Mouse (Mus musculus): Measurements from ENCODE around the gene Ehmt2. TPM values are rescaled to one million over a fixed set of nuclear protein-coding genes. Genes with fewer than 3 reads are reported as not detected.
"Not testable (repeated sequence)": the region's sequence is repeated elsewhere in the genome, so short reads cannot be mapped to it uniquely, and the experiment has no call there.

Ehmt2 gene
- polyA plus RNA-seq, 1 experiment from 2014 or later: 35.8 TPM

GRCm38 (mm10) chr17:34895724-34896123, 2.5 kb upstream of the Ehmt2 start:
- no peak overlapping the region for H3K4me3 ChIP-seq (ENCODE audit: low read depth, low read length)
- no peaks in the 10 kb centered on the region for H3K27me3 ChIP-seq (replicated peaks; ENCODE audit: control insufficient read depth, insufficient read depth, low read length)
- H3K36me3 ChIP-seq (ENCODE audit: control insufficient read depth, insufficient read depth): no peaks in the 10 kb centered on the region; the same call in 1 of the 2 replicates
- H3K9ac ChIP-seq (ENCODE audit: low read depth, low read length): no peak overlapping the region
- H3K4me1 ChIP-seq (replicated peaks; ENCODE audit: control insufficient read depth, insufficient read depth, low read length): no peaks in the 10 kb centered on the region
- 91% methylated on average over 15 of the region's 15 CpGs for WGBS
- no peaks in the 10 kb centered on the region for H3K9me3 ChIP-seq (ENCODE audit: control insufficient read depth)
- no peak overlapping the region for H3K4me2 ChIP-seq (replicated peaks; ENCODE audit: low read depth)
- ATAC-seq: no peak
- H3K27ac ChIP-seq (ENCODE audit: low read depth, low read length): no peak overlapping the region
- TF ChIP-seq CTCF (IDR thresholded peaks at IDR 0.05; ENCODE audit: low read depth): no peak

DNA sequence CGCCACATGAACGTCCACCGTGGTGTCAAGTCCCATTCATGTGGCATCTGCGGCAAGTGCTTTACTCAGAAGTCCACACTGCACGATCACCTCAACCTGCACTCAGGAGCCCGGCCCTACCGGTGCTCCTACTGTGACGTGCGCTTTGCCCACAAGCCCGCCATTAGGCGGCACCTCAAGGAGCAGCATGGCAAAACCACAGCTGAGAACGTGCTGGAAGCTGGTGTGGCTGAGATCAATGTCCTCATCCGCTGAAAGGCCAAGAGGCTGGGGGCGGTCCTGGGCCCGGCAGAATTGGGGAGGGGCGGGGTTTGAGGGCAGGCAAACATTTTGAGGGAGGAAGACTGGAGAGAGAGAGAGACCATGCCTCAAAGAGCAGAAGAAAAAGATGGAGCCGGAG, 1.9 kb upstream of the Ehmt2 start:
- H3K4me2 ChIP-seq (replicated peaks; ENCODE audit: low read depth): no peak overlapping the region
- no peaks in the 10 kb centered on the region for H3K9me3 ChIP-seq (ENCODE audit: control insufficient read depth)
- H3K27ac ChIP-seq (ENCODE audit: low read depth, low read length): no peak overlapping the region
- no peaks in the 10 kb centered on the region for H3K4me1 ChIP-seq (replicated peaks; ENCODE audit: control insufficient read depth, insufficient read depth, low read length)
- H3K36me3 ChIP-seq (ENCODE audit: control insufficient read depth, insufficient read depth): no peaks in the 10 kb centered on the region; the same call in 1 of the 2 replicates
- no peaks in the 10 kb centered on the region for H3K27me3 ChIP-seq (replicated peaks; ENCODE audit: control insufficient read depth, insufficient read depth, low read length)
- TF ChIP-seq CTCF (IDR thresholded peaks at IDR 0.05; ENCODE audit: low read depth): no peak
- H3K9ac ChIP-seq (ENCODE audit: low read depth, low read length): no peak overlapping the region
- H3K4me3 ChIP-seq (ENCODE audit: low read depth, low read length): no peak overlapping the region
- ATAC-seq: no peak
- WGBS: 82% methylated on average over 17 of the region's 17 CpGs

DNA sequence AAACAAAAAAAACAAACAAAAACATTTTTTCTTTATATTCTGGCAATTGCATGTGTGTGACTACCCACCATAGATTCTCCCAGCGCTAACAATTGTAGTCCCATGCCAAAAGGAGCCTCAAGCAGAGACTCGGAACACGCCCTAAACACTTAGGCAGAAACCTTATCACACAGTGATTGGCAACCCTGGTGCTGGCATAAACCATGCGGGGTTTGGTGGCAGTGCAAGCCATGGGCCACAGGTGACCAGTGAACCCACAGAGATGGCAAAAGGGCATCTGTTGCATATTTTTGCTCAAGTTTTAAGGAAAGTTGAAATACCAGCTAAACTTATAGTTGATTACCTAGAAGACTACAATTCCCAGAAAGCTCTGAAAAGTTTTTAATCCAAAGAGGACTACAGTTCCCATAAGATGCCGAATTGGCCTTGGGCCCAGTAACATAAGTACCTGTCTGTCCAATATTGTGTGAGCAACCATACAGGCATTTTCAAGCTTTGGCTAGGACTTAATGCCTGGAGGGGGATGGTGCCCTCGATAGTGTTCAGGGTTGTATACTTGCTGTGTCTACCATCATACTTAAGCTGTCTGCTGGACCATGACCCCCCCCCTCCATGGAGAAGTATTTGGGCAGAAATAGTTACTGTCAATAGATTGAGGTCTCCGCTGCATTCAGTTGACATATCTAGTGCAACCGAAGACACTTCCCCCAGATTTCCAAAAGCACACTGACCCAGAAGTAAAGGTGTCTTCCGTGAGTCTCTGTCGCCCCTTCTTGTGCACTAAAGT, 703 bp upstream of the Ehmt2 start:
- Histone ChIP-seq H3K27me3 (replicated peaks; ENCODE audit: control insufficient read depth, insufficient read depth, low read length) (no peaks in the 10 kb centered on the region), H3K27ac (ENCODE audit: low read depth, low read length) (peak overlapping the region; percentile 95), H3K4me3 (ENCODE audit: low read depth, low read length) (peak overlapping the region; percentile 95), H3K36me3 (ENCODE audit: control insufficient read depth, insufficient read depth) (peaks cover 6% of the 10 kb centered on the region), H3K4me1 (replicated peaks; ENCODE audit: control insufficient read depth, insufficient read depth, low read length) (no peaks in the 10 kb centered on the region), H3K4me2 (replicated peaks; ENCODE audit: low read depth) (peak overlapping the region; percentile 84), H3K9me3 (ENCODE audit: control insufficient read depth) (no peaks in the 10 kb centered on the region), H3K9ac (ENCODE audit: low read depth, low read length) (peak overlapping the region; percentile 93)
- 9% methylated on average over 10 of the region's 10 CpGs for WGBS
- TF ChIP-seq CTCF (IDR thresholded peaks at IDR 0.05; ENCODE audit: low read depth): no peak
- ATAC-seq: no peak

DNA sequence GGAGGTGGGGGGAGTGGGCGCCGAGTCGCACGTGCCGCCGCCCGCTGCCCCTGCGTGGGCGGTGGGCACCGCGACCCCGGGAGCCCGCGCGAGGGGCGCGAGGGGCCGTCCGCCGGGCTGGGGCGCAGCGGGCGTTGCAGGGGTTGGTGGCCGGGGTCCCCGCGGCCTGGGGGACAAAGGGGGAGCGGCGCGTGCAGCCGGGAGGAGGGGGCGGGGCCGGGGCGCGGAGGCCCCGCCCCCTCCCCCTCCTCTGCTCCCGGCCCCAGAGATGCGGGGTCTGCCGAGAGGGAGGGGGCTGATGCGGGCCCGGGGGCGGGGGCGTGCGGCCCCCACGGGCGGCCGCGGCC, 410 bp downstream of the Ehmt2 start:
- WGBS: 3% methylated on average over 7 of the region's 47 CpGs
- peak overlapping the region; percentile 84 for H3K4me2 ChIP-seq (replicated peaks; ENCODE audit: low read depth)
- no peaks in the 10 kb centered on the region for H3K27me3 ChIP-seq (replicated peaks; ENCODE audit: control insufficient read depth, insufficient read depth, low read length)
- peaks cover 16% of the 10 kb centered on the region for H3K36me3 ChIP-seq (ENCODE audit: control insufficient read depth, insufficient read depth)
- no peaks in the 10 kb centered on the region for H3K9me3 ChIP-seq (ENCODE audit: control insufficient read depth)
- no peaks in the 10 kb centered on the region for H3K4me1 ChIP-seq (replicated peaks; ENCODE audit: control insufficient read depth, insufficient read depth, low read length)
- H3K9ac ChIP-seq (ENCODE audit: low read depth, low read length): peak overlapping the region; percentile 93
- ATAC-seq: no peak
- peak overlapping the region; percentile 95 for H3K27ac ChIP-seq (ENCODE audit: low read depth, low read length)
- TF ChIP-seq CTCF (IDR thresholded peaks at IDR 0.05; ENCODE audit: low read depth): no peak
- peak overlapping the region; percentile 95 for H3K4me3 ChIP-seq (ENCODE audit: low read depth, low read length)

GRCm38 (mm10) chr17:34899053-34899889, 1.0 kb downstream of the Ehmt2 start:
- Histone ChIP-seq H3K4me3 (ENCODE audit: low read depth, low read length) (peak overlapping the region; percentile 95), H3K9ac (ENCODE audit: low read depth, low read length) (peak overlapping the region; percentile 93), H3K36me3 (ENCODE audit: control insufficient read depth, insufficient read depth) (peaks cover 21% of the 10 kb centered on the region), H3K4me2 (replicated peaks; ENCODE audit: low read depth) (peak overlapping the region; percentile 84), H3K27me3 (replicated peaks; ENCODE audit: control insufficient read depth, insufficient read depth, low read length) (no peaks in the 10 kb centered on the region), H3K27ac (ENCODE audit: low read depth, low read length) (peak overlapping the region; percentile 95), H3K4me1 (replicated peaks; ENCODE audit: control insufficient read depth, insufficient read depth, low read length) (no peaks in the 10 kb centered on the region), H3K9me3 (ENCODE audit: control insufficient read depth) (no peaks in the 10 kb centered on the region)
- TF ChIP-seq CTCF (IDR thresholded peaks at IDR 0.05; ENCODE audit: low read depth): no peak
- no peak; the same call in 1 of the 2 replicates for ATAC-seq
- WGBS: 1% methylated on average over 37 of the region's 45 CpGs

DNA sequence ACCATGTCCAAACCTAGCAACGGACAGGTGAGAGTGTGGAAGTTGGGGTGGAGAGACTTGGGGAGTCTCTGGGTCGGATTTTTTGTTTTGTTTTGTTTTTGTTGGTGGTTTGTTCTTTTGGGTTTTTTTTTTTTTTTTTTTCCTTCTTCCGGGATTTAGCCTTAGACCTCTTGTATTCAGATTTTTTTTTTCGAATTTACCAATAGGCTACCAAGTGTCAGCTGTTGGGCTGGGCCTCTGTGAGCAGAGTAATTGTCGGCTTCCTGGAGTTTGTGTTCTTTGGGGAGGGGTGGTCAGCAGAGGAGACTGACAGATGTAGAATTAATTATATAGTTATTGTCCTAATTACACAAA, 1.6 kb downstream of the Ehmt2 start:
- H3K9me3 ChIP-seq (ENCODE audit: control insufficient read depth): no peaks in the 10 kb centered on the region
- H3K9ac ChIP-seq (ENCODE audit: low read depth, low read length): peak overlapping the region; percentile 93
- no peaks in the 10 kb centered on the region for H3K4me1 ChIP-seq (replicated peaks; ENCODE audit: control insufficient read depth, insufficient read depth, low read length)
- WGBS: 0% methylated on average over 5 of the region's 5 CpGs
- H3K36me3 ChIP-seq (ENCODE audit: control insufficient read depth, insufficient read depth): peaks cover 26% of the 10 kb centered on the region
- H3K4me2 ChIP-seq (replicated peaks; ENCODE audit: low read depth): peak overlapping the region; percentile 84
- H3K4me3 ChIP-seq (ENCODE audit: low read depth, low read length): peak overlapping the region; percentile 95
- ATAC-seq: no peak
- peak overlapping the region; percentile 95 for H3K27ac ChIP-seq (ENCODE audit: low read depth, low read length)
- no peaks in the 10 kb centered on the region for H3K27me3 ChIP-seq (replicated peaks; ENCODE audit: control insufficient read depth, insufficient read depth, low read length)
- no peak for TF ChIP-seq CTCF (IDR thresholded peaks at IDR 0.05; ENCODE audit: low read depth)

GRCm38 (mm10) chr17:34900826-34901225, 2.6 kb downstream of the Ehmt2 start:
- not testable (repeated sequence) for H3K9ac ChIP-seq (ENCODE audit: low read depth, low read length); ATAC-seq; H3K4me1 ChIP-seq (replicated peaks; ENCODE audit: control insufficient read depth, insufficient read depth, low read length); H3K27ac ChIP-seq (ENCODE audit: low read depth, low read length); H3K9me3 ChIP-seq (ENCODE audit: control insufficient read depth); H3K4me2 ChIP-seq (replicated peaks; ENCODE audit: low read depth); H3K4me3 ChIP-seq (ENCODE audit: low read depth, low read length); H3K27me3 ChIP-seq (replicated peaks; ENCODE audit: control insufficient read depth, insufficient read depth, low read length)
- peaks cover 36% of the 10 kb centered on the region for H3K36me3 ChIP-seq (ENCODE audit: control insufficient read depth, insufficient read depth)

DNA sequence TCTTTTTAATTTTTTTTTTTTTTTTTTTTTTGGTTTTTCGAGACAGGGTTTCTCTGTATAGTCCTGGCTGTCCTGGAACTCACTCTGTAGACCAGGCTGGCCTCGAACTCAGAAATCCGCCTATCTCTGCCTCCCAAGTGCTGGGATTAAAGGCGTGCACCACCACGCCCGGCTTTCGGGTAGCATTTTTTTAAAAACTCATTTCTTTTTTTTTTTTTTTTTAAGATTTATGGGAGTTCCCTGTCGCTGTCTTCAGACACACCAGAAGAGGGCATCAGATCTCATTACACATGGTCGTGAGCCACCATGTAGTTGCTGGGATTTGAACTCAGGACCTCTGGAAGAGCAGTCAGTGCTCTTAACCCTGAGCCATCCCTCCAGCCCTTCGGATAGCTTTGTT, 3.7 kb downstream of the Ehmt2 start:
- not testable (repeated sequence) for H3K27ac ChIP-seq (ENCODE audit: low read depth, low read length); H3K4me1 ChIP-seq (replicated peaks; ENCODE audit: control insufficient read depth, insufficient read depth, low read length); H3K9ac ChIP-seq (ENCODE audit: low read depth, low read length); H3K27me3 ChIP-seq (replicated peaks; ENCODE audit: control insufficient read depth, insufficient read depth, low read length); H3K9me3 ChIP-seq (ENCODE audit: control insufficient read depth); H3K4me3 ChIP-seq (ENCODE audit: low read depth, low read length); H3K4me2 ChIP-seq (replicated peaks; ENCODE audit: low read depth); ATAC-seq
- H3K36me3 ChIP-seq (ENCODE audit: control insufficient read depth, insufficient read depth): peaks cover 47% of the 10 kb centered on the region
- 87% methylated on average over 9 of the region's 10 CpGs for WGBS
